In the genomic region with DNA sequence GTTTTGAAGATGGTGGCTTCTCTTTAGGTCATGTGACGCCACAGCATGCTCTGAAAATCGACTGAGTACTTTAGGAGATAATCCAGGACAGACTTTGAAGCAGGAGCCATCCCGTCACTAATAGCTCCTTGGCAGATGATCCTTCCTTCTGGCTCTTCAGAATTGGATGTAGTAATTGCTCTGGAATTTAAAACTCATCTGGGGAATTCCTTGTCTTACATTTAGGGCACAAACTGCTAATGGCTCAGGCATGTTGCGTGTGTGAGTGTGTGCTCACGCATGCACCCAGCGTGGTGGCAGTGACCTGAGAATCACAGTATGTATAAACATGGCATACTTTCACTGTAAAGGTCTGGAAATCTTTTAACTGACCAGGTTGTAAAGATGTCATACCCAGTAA, we compare ENCODE assay signal across 17 mouse cellular contexts.
"Had no signal": no experiment of that assay in that cellular context is flagged by ENCODE, and none has a peak within 500 bp of the region (broad histone marks: within the 10 kb centered on the region; RNA-seq: fewer than 3 reads in every experiment).

No protein-coding gene starts in this region.

- H3K4me1 ChIP-seq: limb, embryonic 10.5 days; limb, embryonic 13.5 days; liver, embryonic 13.5 days; midbrain, embryonic 12.5 days; midbrain, embryonic 15.5 days; neural tube, embryonic 13.5 days had no signal

- H3K4me2 ChIP-seq: limb, embryonic 13.5 days; liver, embryonic 13.5 days; midbrain, embryonic 12.5 days; midbrain, embryonic 15.5 days; neural tube, embryonic 13.5 days had no signal

- H3K27ac ChIP-seq: kidney, postnatal 0 days; layer of hippocampus, adult 2 months; limb, embryonic 10.5 days; limb, embryonic 13.5 days; liver, embryonic 13.5 days; macrophage; midbrain, embryonic 12.5 days; midbrain, embryonic 15.5 days; neural tube, embryonic 13.5 days; stomach, postnatal 0 days had no signal

- H3K27me3 ChIP-seq: limb, embryonic 13.5 days; liver, embryonic 13.5 days; midbrain, embryonic 15.5 days; neural tube, embryonic 13.5 days had no signal

- H3K36me3 ChIP-seq: limb, embryonic 10.5 days; limb, embryonic 13.5 days; liver, embryonic 13.5 days; midbrain, embryonic 12.5 days; midbrain, embryonic 15.5 days; neural tube, embryonic 13.5 days had no signal

- ATAC-seq: midbrain, embryonic 15.5 days had no signal

- H3K9me3 ChIP-seq: limb, embryonic 10.5 days; limb, embryonic 13.5 days; liver, embryonic 13.5 days; midbrain, embryonic 12.5 days; midbrain, embryonic 15.5 days; neural tube, embryonic 13.5 days had no signal

- H3K9ac ChIP-seq: limb, embryonic 13.5 days; liver, embryonic 13.5 days; midbrain, embryonic 12.5 days; midbrain, embryonic 15.5 days; neural tube, embryonic 13.5 days had no signal

- H3K4me3 ChIP-seq: layer of hippocampus, adult 2 months; limb, embryonic 10.5 days; limb, embryonic 13.5 days; liver, embryonic 13.5 days; midbrain, embryonic 12.5 days; midbrain, embryonic 15.5 days; neural tube, embryonic 13.5 days had no signal

- DNase-seq: kidney, postnatal 25 days; layer of hippocampus, adult 9-11 months; liver; liver, embryonic 13.5 days; lung, adult 2 months; lung, postnatal 14 days; thymus, adult 2 months; thymus, postnatal 14 days had no signal
